Mouse (Mus musculus) mature B cell (primary cell): ENCODE results near the gene Kcnh3.

Source experiments
- in situ Hi-C: fragments of 300-500 bp; cut with MboI; formaldehyde crosslinking; loops from 2 replicates; pipeline ENCODE4 v1.14.3; 2019

Gene Kcnh3

DNA sequence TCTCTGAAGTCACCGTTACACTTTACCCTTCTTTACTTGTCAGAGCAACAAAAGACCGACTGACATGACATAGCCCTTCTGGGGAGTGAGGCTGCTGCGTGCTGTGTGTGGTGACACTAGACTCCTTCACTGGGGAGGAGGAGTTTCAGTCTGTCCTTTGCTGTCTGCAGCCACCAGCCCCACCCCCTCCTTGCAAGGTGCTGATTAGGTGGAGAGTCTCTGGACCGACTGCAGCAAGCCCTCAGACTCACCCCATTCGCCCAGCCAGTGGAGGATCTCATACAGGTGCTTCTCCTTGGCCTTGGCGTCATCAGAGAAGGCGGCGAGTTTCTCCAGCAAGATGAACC is 60.5 kb downstream of the Kcnh3 start:
- in situ Hi-C loops: no loop called here

DNA sequence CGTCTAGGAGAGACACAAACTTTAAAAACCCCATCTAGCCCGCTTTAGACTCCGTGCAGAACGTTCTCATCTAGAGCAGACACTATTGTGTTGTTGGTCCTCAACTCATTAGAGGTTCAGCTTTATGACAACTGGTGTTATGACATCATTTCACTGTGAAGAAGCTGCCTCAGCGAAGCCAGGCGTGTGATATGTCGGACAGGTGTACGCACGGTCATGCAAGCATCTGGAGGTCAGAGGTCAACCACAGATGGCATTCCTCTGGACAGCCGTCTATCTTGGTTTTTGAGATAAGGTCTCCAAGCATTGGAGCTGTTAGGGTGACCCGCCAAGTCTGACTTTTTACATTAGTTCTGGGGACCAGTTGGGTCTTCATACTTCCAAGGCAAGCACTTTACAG is 65.9 kb downstream of the Kcnh3 start:
- in situ Hi-C loops: no loop called here
